Mouse (Mus musculus) G1E (cell line): ENCODE results near the gene Dok3. TPM values are rescaled to one million over a fixed set of nuclear protein-coding genes. Genes with fewer than 3 reads are reported as not detected.

Experiments used
- ATAC-seq: 2 replicates; pipeline ENCODE4 v1.8.0; 2016; ENCODE audit warnings: mild to moderate bottlenecking; ENCODE audit not compliant: insufficient number of reproducible peaks, poor library complexity, low FRiP score, severe bottlenecking; ENCODE audit errors: extremely low read depth
- DNase-seq: peaks from one replicate; pipeline ENCODE4 v3.0.0; 2012; ENCODE audit warnings: low spot score
- H3K27me3 ChIP-seq: 2 replicates; pipeline ENCODE4 v1.6.1; 2012; ENCODE audit warnings: mild to moderate bottlenecking, low read length, inconsistent platforms; ENCODE audit not compliant: insufficient read depth
- H3K36me3 ChIP-seq: replicated peaks from 2 replicates; pipeline ENCODE3; 2012; ENCODE audit warnings: mild to moderate bottlenecking, inconsistent platforms
- H3K4me1 ChIP-seq: 2 replicates; pipeline ENCODE4 v1.6.1; 2012; ENCODE audit warnings: low read depth, low read length, inconsistent platforms, mixed read lengths; ENCODE audit not compliant: insufficient read depth
- H3K4me3 ChIP-seq: 2 replicates; pipeline ENCODE4 v1.5.1; 2012; ENCODE audit warnings: low read depth, mild to moderate bottlenecking, inconsistent platforms, low read length, moderate library complexity, mixed read lengths
- H3K9me3 ChIP-seq: replicated peaks from 2 replicates; pipeline ENCODE4 v1.6.1; 2012; ENCODE audit warnings: inconsistent platforms
- CTCF ChIP-seq: IDR thresholded peaks from 2 replicates; pipeline ENCODE4 v1.5.1; 2012; ENCODE audit warnings: low read depth, low read length, inconsistent platforms, mixed read lengths
- GATA1 ChIP-seq: IDR thresholded peaks from 2 replicates; pipeline ENCODE4 v1.6.1; 2012; ENCODE audit warnings: borderline replicate concordance, low read length, inconsistent platforms, mixed read lengths
- GATA2 ChIP-seq: IDR thresholded peaks from 2 replicates; pipeline ENCODE4 v1.6.1; 2012; ENCODE audit warnings: low read depth, low read length, inconsistent platforms, borderline replicate concordance
- POLR2AphosphoS5 ChIP-seq: IDR thresholded peaks from 2 replicates; pipeline ENCODE4 v1.6.1; 2012; ENCODE audit warnings: low read depth, low read length, inconsistent platforms; ENCODE audit not compliant: insufficient replicate concordance
- TAL1 ChIP-seq: conservative IDR thresholded peaks from 2 replicates; pipeline ENCODE4 v1.6.1; 2012; ENCODE audit warnings: low read depth, low read length, inconsistent platforms, mixed read lengths
- polyA plus RNA-seq: library from polyadenylated mRNA; stranded (reverse); fragments of >175 nt; gene quantifications from 2 replicates; pipeline ENCODE4 v1.2.3, GENCODE M21; 2012
- total RNA-seq, 2 experiments: library from RNA; stranded (forward) in 1 of 2; stranded (reverse) in 1 of 2; fragments of 200-1000 nt in 1 of 2; fragments of >200 nt in 1 of 2; fragmentation: Nextera tagmentation in 1 of 2; gene quantifications; 2 replicates each; pipeline ENCODE4 v1.2.3; 2014 to 2017

Gene Dok3
- total and polyA plus RNA-seq, 3 experiments: 1.6 to 11.6 (median 8.8) TPM

DNA sequence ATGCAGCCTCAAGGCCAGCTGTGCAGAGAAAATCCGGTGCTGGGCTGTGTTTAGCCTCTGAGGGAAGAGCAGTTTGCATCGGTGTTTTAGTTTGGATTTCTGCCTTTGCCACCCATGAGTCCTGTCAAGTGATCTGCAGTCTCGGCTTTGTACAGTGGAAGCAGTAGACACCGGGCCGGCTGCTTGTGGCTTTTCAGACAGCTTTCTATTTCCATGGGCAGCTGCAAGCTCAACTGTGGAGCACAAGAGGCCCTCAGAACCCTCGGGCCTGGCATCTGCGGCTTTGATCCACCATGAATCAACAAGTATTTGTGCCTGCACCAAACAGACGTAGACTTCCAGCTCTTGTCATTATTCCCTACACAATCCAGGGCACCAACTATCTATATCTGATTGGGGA lies 26.7 kb downstream of the Dok3 start:
- no peak for DNase-seq
- Histone ChIP-seq H3K27me3 (no peaks in the 10 kb centered on the region), H3K4me3 (no peak overlapping the region), H3K36me3 (peaks cover 83% of the 10 kb centered on the region), H3K4me1 (peaks cover 4% of the 10 kb centered on the region), H3K9me3 (no peaks in the 10 kb centered on the region)
- ATAC-seq: no peak
- TF ChIP-seq GATA1 (no peak), CTCF (no peak), GATA2 (no peak), POLR2AphosphoS5 (no peak), TAL1 (no peak)

DNA sequence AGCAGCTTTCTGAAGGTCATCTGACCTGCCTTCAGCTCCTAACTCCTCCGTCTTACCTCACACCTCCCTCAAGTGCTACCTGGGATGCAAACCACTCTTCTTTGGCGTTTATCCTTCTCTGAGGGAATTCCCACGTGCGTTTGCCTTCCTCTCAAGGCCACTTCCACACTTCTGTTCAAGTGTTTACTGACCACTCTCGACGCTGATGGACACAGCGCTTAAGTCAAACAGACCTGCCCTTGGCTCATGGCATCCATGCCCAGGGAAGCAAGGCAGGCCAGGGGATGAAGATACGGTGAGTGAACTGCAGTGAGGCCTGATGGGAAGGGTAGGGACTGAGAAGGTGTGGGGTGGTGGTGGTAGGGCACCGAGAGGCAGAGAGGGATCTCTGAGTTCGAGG lies 28.5 kb downstream of the Dok3 start:
- Histone ChIP-seq H3K4me1 (peaks cover 2% of the 10 kb centered on the region; the same call in 1 of the 2 replicates), H3K9me3 (no peaks in the 10 kb centered on the region), H3K4me3 (no peak overlapping the region), H3K27me3 (peaks cover 4% of the 10 kb centered on the region; the same call in 1 of the 2 replicates), H3K36me3 (peaks cover 65% of the 10 kb centered on the region)
- ATAC-seq (no peak), DNase-seq (no peak)
- no peak for TF ChIP-seq CTCF
- no peak for TF ChIP-seq POLR2AphosphoS5
- no peak for TF ChIP-seq TAL1
- no peak for TF ChIP-seq GATA1
- no peak for TF ChIP-seq GATA2

DNA sequence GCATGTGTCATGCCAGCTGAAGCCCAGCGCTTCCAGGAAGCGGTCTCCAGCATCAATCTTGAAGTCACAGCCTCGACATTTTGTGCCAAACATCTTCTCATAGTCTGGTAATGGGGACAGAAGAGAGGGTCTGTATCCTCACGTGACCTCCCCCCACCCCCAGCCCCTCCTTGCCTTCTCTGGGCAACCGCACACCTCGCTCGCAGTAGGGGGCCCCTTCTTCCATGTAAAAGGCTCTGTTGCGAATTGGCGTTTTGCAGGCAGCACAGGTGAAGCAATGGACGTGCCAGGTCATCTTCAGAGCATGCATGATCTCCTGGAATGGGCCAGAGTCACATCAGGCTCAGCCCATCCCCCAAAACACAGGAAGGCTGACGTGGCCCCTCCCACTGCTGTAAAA lies 30.2 kb downstream of the Dok3 start:
- peaks cover 16% of the 10 kb centered on the region for H3K27me3 ChIP-seq
- DNase-seq (no peak), ATAC-seq (no peak)
- no peaks in the 10 kb centered on the region for H3K9me3 ChIP-seq
- TF ChIP-seq POLR2AphosphoS5 (no peak), TAL1 (no peak), GATA1 (no peak), GATA2 (no peak), CTCF (no peak)
- H3K4me3 ChIP-seq: no peak overlapping the region
- H3K4me1 ChIP-seq: peaks cover 2% of the 10 kb centered on the region; the same call in 1 of the 2 replicates
- peaks cover 49% of the 10 kb centered on the region for H3K36me3 ChIP-seq

DNA sequence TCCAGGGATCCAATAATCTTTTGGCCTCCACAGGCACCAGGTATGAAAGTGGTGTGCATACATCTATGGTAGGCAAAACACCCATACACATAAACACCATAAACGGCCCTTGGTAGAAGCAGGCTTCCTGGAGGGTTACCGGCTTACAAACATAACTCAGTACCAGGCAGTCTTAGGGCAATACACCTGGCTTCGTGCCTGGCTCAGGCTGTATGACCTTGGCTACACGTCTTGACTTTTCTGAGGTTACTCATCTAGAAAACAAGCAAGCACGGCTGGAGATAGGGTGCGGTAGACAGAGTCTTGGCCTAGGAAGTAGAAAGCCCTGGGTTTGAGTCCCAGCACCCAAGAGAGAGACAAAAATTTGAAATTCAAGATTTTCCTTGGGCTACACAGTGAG lies 32.4 kb downstream of the Dok3 start:
- DNase-seq: no peak
- TF ChIP-seq GATA2 (no peak), TAL1 (no peak), CTCF (no peak), POLR2AphosphoS5 (no peak), GATA1 (no peak)
- peaks cover 29% of the 10 kb centered on the region for H3K36me3 ChIP-seq

DNA sequence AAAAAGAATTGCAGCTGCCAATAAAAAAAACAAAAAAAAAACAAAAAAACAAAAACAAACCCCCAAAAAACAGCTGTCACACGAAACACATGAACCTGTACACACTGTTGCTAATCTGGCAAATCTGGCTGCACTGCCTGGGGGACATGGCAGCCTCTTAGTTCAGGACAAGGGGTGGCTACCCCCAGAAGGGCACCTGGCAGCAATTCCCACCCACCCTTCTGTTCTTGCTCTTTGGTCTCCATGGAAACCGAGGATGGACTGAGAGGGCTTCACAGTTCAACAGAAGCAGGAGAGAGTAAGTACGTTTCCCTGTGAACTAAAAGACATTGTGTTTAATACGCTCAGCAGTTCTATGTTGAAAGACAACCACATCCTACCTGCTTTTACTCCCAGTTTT lies 33.4 kb downstream of the Dok3 start:
- Histone ChIP-seq H3K36me3 (peaks cover 24% of the 10 kb centered on the region), H3K4me1 (peaks cover 2% of the 10 kb centered on the region; the same call in 1 of the 2 replicates), H3K27me3 (peaks cover 43% of the 10 kb centered on the region), H3K9me3 (no peaks in the 10 kb centered on the region), H3K4me3 (no peak overlapping the region)
- no peak for TF ChIP-seq TAL1
- TF ChIP-seq POLR2AphosphoS5: no peak
- no peak for TF ChIP-seq CTCF
- no peak for TF ChIP-seq GATA2
- no peak for TF ChIP-seq GATA1
- ATAC-seq (no peak), DNase-seq (no peak)

More for the DNA sequence above, 32.4 kb downstream of the Dok3 start:
- no peak overlapping the region for H3K4me3 ChIP-seq
- H3K27me3 ChIP-seq: peaks cover 36% of the 10 kb centered on the region
- H3K4me1 ChIP-seq: peaks cover 2% of the 10 kb centered on the region; the same call in 1 of the 2 replicates
- no peaks in the 10 kb centered on the region for H3K9me3 ChIP-seq
- ATAC-seq: no peak

DNA sequence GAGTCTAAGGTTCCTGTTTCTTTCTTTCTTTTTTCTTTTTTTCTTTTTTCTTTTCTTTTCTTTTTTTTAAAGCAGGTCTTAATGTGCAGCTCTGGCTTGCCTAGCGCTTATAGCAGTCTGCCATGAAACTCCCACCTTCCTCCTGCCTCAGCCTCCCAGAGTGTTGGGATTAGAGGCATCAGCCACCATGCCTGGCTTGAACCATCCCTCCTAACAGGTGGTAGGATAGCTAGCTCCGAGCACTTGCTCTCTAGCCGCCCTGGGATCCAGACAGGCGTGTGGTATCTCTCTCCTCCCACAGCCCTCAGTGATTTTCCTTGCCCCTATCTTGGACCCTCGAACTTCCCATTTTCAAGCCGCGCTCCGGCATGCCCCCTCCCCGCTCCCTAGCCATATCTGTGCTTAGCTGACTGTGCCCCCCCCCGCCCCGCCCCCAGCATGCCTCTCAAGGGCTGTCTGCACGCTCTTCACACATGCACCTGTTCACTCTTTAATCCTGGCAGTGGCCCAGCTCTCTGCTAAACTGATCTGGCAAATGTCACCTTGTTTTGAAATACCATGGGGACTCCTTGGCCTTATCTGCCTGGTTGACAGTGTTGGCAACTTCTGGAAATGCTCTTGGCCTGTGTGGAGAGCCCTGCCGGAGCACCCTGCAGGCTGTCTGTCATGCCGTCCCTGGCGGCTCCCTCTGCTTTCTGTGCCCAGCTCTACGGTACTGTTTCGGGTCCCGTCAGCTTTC lies 34.0 kb downstream of the Dok3 start:
- no peak for ATAC-seq
- Histone ChIP-seq H3K36me3 (peaks cover 19% of the 10 kb centered on the region), H3K9me3 (no peaks in the 10 kb centered on the region), H3K4me1 (peaks cover 2% of the 10 kb centered on the region; the same call in 1 of the 2 replicates), H3K4me3 (no peak overlapping the region), H3K27me3 (peaks cover 43% of the 10 kb centered on the region)
- TF ChIP-seq GATA2 (no peak), CTCF (no peak), TAL1 (no peak), POLR2AphosphoS5 (no peak)
- no peak for DNase-seq
